Mouse (Mus musculus) cerebellum, adult 2 months (tissue): ENCODE data around the gene Col15a1.

Experiments used
- CTCF ChIP-seq: fragments of 200-500 bp; IDR thresholded peaks from 2 replicates; pipeline ENCODE4 v1.5.1; 2011; ENCODE audit warnings: low read depth, mild to moderate bottlenecking, control low read depth, low read length, moderate library complexity, borderline replicate concordance; ENCODE audit not compliant: insufficient read depth
- POLR2A ChIP-seq: fragments of 200-500 bp; IDR thresholded peaks from 2 replicates; pipeline ENCODE4 v1.6.1; 2011; ENCODE audit warnings: low read length, control low read depth, borderline replicate concordance; ENCODE audit not compliant: insufficient read depth

- no peak for TF ChIP-seq CTCF
- TF ChIP-seq POLR2A: no peak
Observed at GRCm38 (mm10) chr4:47231322-47231721, 23.4 kb downstream of the Col15a1 start.
